Mouse (Mus musculus) embryonic facial prominence, embryonic 11.5 days (tissue): ENCODE measurements at regions not wholly inside any gene's neighbourhood (a gene's known extent, or its start where the extent isn't known, plus 50 kb on each side); places are given as distances from the start of the nearest gene placed in this dataset.

Experiments used
- ATAC-seq: fragments of 200-750 bp; cut with Nextera tagmentation; replicated peaks from 2 replicates; pipeline ENCODE4 v1.8.0; 2017; ENCODE audit warnings: low read depth; ENCODE audit not compliant: insufficient number of reproducible peaks, low FRiP score, low TSS enrichment
- DNase-seq: peaks from one replicate; pipeline ENCODE4 v3.0.0-alpha.2; 2015; ENCODE audit warnings: low spot score
- H3K27ac ChIP-seq: fragments of 300-500 bp; sonication (generic); replicated peaks from 2 replicates; pipeline ENCODE4 v1.5.1; 2014; ENCODE audit warnings: mild to moderate bottlenecking, low read depth, low read length, control low read depth
- H3K27me3 ChIP-seq: fragments of 300-500 bp; sonication (generic); 2 replicates; pipeline ENCODE4 v1.6.1; 2014; ENCODE audit warnings: mild to moderate bottlenecking, low read length, moderate library complexity, mixed read lengths; ENCODE audit not compliant: control insufficient read depth, insufficient read depth
- H3K36me3 ChIP-seq: fragments of 300-500 bp; sonication (generic); replicated peaks from 2 replicates; pipeline ENCODE4 v1.6.1; 2014; ENCODE audit warnings: low read depth, mild to moderate bottlenecking, low read length, moderate library complexity, mixed read lengths; ENCODE audit not compliant: control insufficient read depth, insufficient read depth
- H3K4me1 ChIP-seq: fragments of 300-500 bp; sonication (generic); 2 replicates; pipeline ENCODE4 v1.6.1; 2014; ENCODE audit warnings: low read length, mixed read lengths; ENCODE audit not compliant: control insufficient read depth, insufficient read depth
- H3K4me2 ChIP-seq: fragments of 300-500 bp; sonication (generic); 2 replicates; pipeline ENCODE4 v1.6.1; 2014; ENCODE audit warnings: low read depth, mild to moderate bottlenecking, control low read depth, low read length, moderate library complexity
- H3K4me3 ChIP-seq: fragments of 300-500 bp; sonication (generic); 2 replicates; pipeline ENCODE4 v1.5.1; 2014; ENCODE audit warnings: low read depth, low read length, control low read depth
- H3K9ac ChIP-seq: fragments of 300-500 bp; sonication (generic); replicated peaks from 2 replicates; pipeline ENCODE4 v1.6.1; 2014; ENCODE audit warnings: mild to moderate bottlenecking, control low read depth, low read length
- H3K9me3 ChIP-seq: fragments of 300-500 bp; sonication (generic); replicated peaks from 2 replicates; pipeline ENCODE4 v1.6.1; 2016; ENCODE audit warnings: mild to moderate bottlenecking, low read length, inconsistent platforms, mixed read lengths; ENCODE audit not compliant: control insufficient read depth
- WGBS: fragments of 180-500 bp; shearing (Covaris S2); extraction: QIAGEN DNeasy Blood & Tissue Kit; methylation state at CpG from one replicate; pipeline ENCODE4 v1.1.7; 2014; 5-methylcytosine and 5-hydroxymethylcytosine counted together

DNA sequence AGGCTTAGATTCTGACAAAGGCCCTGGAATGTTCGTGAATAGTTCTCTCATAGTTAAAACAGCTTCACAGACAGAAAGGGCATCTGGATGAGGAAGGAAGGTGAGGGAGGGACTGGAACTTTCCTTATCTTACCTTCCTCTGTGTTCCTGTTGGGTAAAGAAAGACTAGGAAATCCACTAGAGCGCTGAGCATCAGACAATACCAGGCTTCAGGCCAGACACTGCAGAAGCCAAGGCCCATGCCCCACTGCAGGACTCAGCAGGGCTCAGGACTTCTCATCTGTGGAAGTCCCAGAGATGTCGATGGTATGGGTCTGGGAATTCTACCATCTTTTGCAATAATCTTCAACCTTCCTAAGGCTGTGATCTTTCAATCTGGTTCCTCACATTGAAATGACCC is 67.2 kb upstream of the Mmp2 start:
- WGBS = 88% methylated on average over 3 of the region's 3 CpGs
- H3K27ac ChIP-seq = no peak overlapping the region

DNA sequence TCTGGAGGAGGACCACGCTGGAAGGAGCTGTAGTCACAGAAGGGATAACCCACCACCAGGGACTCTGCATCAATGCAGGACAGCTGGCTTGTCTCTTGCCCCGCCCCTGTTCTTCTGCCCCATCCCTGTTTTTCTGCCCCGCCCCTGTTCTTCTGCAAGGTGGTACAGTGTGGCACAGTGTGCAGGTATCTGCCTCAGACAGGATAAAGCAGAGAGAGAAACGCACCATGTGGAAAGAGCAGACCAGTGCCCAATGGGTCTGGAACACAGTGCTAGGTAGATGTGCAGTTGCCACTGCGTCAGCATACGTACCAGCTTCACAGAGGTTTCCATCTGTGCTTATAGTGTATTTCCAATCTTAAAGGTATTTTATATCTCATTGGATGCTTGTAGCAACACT is 66.2 kb upstream of the Mmp2 start:
- H3K27me3 ChIP-seq = no peaks in the 10 kb centered on the region
- no peak overlapping the region for H3K9ac ChIP-seq
- no peaks in the 10 kb centered on the region for H3K4me1 ChIP-seq
- H3K4me3 ChIP-seq = no peak overlapping the region
- no peak overlapping the region for H3K4me2 ChIP-seq
- H3K36me3 ChIP-seq = no peaks in the 10 kb centered on the region
- WGBS = 87% methylated on average over 6 of the region's 6 CpGs
- ATAC-seq (peak; percentile 72), DNase-seq (no peak)
- no peaks in the 10 kb centered on the region for H3K9me3 ChIP-seq
- no peak overlapping the region for H3K27ac ChIP-seq

More for the DNA sequence above, 67.2 kb upstream of the Mmp2 start:
- Histone ChIP-seq H3K4me2 (no peak overlapping the region), H3K4me3 (no peak overlapping the region), H3K9me3 (no peaks in the 10 kb centered on the region), H3K27me3 (no peaks in the 10 kb centered on the region), H3K9ac (no peak overlapping the region), H3K36me3 (no peaks in the 10 kb centered on the region), H3K4me1 (no peaks in the 10 kb centered on the region)
- DNase-seq (no peak), ATAC-seq (no peak)

GRCm38 (mm10) chr8:92761959-92762600 is 65.0 kb upstream of the Mmp2 start:
- Histone ChIP-seq H3K27me3 (no peaks in the 10 kb centered on the region), H3K4me3 (no peak overlapping the region), H3K4me1 (no peaks in the 10 kb centered on the region), H3K9me3 (no peaks in the 10 kb centered on the region), H3K36me3 (no peaks in the 10 kb centered on the region), H3K4me2 (no peak overlapping the region), H3K9ac (no peak overlapping the region), H3K27ac (no peak overlapping the region)
- ATAC-seq (no peak), DNase-seq (peak; percentile 49)
- 16% methylated on average over 18 of the region's 18 CpGs for WGBS

DNA sequence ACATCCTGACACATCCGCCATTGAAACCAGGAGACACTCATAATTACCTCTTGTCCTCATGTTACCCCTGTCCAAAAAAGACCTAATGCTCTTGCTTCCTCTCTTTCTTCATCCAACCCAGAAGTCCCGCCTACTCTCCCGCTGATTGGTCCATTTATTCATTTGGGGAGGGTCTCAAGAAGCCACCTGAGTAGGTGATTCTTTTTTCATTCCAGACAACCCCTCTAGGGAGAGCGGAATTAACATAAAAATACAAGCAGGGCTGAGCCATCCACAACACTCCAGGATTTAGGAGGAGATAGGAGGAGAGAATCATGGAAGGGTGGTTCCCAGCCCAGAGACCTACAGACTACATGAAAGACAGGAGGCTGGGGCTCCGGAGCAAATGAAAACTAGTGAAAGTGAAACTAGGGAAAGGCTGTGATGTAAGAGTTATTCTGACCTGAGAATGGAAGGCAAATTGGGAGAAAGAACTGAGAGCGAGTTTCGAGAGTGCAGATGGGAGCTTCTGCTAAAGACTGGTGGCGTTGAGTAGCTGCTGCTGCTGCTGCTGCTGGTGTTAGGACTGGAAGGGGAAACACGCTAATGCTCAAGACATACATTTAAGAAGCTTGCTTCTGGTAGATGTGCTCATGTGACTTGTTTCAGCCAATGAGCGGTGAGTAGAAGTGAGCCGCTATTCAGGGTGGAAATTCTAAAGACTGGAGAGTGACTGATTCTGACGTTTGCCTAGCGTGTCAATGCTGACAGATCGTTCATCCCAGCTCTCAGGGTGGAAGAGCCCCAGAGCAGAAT is 55.0 kb upstream of the Mmp2 start:
- H3K4me2 ChIP-seq = no peak overlapping the region
- 53% methylated on average over 14 of the region's 14 CpGs for WGBS
- no peak for ATAC-seq

DNA sequence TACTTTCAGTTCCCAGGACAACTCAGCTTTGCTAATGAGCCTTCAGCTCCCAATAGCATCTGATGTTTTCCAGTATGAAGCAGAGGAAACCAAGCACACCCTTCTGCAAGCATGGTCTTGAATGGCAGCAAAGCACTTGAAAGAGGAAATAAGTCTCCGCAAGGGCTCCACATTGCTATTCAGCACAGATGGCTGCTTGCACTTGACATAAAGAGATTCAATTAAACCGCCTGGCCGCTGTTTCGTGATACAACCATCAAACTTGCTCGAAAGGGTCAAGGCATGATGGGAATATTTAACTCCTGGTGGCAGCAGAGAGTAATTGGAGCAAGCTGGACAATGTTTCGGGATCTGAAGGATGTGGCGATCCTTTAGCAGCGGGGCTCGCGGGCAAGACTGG is 54.3 kb upstream of the Mmp2 start:
- Histone ChIP-seq H3K4me3 (no peak overlapping the region), H3K4me1 (no peaks in the 10 kb centered on the region), H3K9me3 (no peaks in the 10 kb centered on the region), H3K36me3 (no peaks in the 10 kb centered on the region), H3K27me3 (no peaks in the 10 kb centered on the region), H3K4me2 (no peak overlapping the region), H3K9ac (no peak overlapping the region), H3K27ac (no peak overlapping the region)
- DNase-seq (peak; percentile 39), ATAC-seq (no peak)
- WGBS = 66% methylated on average over 10 of the region's 10 CpGs

More for the DNA sequence above, 55.0 kb upstream of the Mmp2 start:
- Histone ChIP-seq H3K36me3 (no peaks in the 10 kb centered on the region), H3K4me3 (no peak overlapping the region), H3K4me1 (no peaks in the 10 kb centered on the region), H3K9me3 (no peaks in the 10 kb centered on the region), H3K27me3 (no peaks in the 10 kb centered on the region), H3K27ac (no peak overlapping the region), H3K9ac (no peak overlapping the region)
- DNase-seq = no peak

DNA sequence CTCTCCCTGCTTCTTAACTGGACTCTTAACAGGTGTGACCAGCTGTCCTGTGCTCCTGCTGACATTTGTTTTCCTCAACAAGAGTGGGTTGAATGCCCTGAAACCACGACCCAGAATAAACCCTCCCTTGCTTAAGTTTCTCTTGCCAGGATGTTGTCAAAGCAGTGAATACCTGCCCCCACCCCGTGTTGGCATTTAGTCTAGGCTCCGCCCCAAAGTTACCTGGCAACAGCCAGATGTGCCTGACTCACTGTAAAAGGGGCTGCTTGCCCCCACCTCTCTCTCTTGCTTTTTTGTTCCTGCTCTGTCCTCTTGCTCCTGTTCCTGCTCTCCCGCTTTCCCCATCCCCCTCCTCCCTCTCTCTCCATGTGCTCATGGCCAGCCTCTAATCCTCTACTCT is 51.9 kb upstream of the Mmp2 start:
- Histone ChIP-seq H3K27ac (no peak overlapping the region), H3K27me3 (no peaks in the 10 kb centered on the region), H3K9ac (no peak overlapping the region), H3K9me3 (no peaks in the 10 kb centered on the region), H3K36me3 (no peaks in the 10 kb centered on the region), H3K4me1 (no peaks in the 10 kb centered on the region), H3K4me3 (no peak overlapping the region), H3K4me2 (no peak overlapping the region)
- DNase-seq (no peak), ATAC-seq (no peak)
- WGBS = 64% methylated on average over 4 of the region's 4 CpGs

DNA sequence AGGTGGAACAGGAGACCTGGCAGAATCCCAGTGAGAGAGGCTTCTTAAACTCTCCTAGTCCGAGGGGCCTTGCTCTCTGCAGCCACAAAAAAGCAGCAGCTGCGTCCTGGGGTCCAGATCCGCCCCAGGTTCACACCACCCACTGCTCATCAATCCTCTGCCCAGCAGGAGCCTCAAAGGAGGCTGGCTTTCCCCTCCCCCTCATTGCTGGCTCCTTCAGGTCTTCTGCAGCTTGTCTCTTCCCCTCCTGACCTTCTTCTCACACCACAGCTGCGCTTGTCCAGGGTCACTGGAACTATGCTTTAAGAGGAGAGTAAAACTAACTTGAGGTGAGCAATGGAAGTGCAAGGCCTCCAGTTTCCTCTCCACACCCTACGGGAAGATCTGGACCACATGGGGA is 50.0 kb upstream of the Mmp2 start:
- WGBS = 23% methylated on average over 5 of the region's 5 CpGs
- Histone ChIP-seq H3K27ac (no peak overlapping the region), H3K4me1 (no peaks in the 10 kb centered on the region), H3K4me3 (no peak overlapping the region), H3K36me3 (no peaks in the 10 kb centered on the region), H3K4me2 (no peak overlapping the region), H3K9me3 (no peaks in the 10 kb centered on the region), H3K9ac (no peak overlapping the region), H3K27me3 (no peaks in the 10 kb centered on the region)
- ATAC-seq (no peak), DNase-seq (no peak)
